Mouse (Mus musculus): ENCODE measurements around the gene Hif3a.

- TF ChIP-seq CTCF (IDR thresholded peaks at IDR 0.05; ENCODE audit: low read depth, low read length) (no peak), POLR2A (IDR thresholded peaks at IDR 0.05; ENCODE audit: insufficient read depth, low read length) (no peak)
Observed at GRCm38 (mm10) chr7:17062389-17062788, at the start of gene Hif3a.
